Mouse (Mus musculus) C2C12 (cell line): ENCODE data around the gene Cmas.

Source experiments
- CEBPB ChIP-seq: IDR thresholded peaks from one replicate; pipeline ENCODE4 v1.6.1; 2011; ENCODE audit warnings: low read depth, mild to moderate bottlenecking, control low read depth, moderate library complexity
- CTCF ChIP-seq: IDR thresholded peaks from one replicate; pipeline ENCODE4 v1.5.1; 2011; ENCODE audit not compliant: control insufficient read depth, insufficient read depth, insufficient read length
- FOSL1 ChIP-seq: IDR thresholded peaks from one replicate; pipeline ENCODE4 v1.8.0; 2011; ENCODE audit warnings: mild to moderate bottlenecking, low read length; ENCODE audit not compliant: poor library complexity, insufficient read depth, severe bottlenecking
- MAX ChIP-seq: IDR thresholded peaks from one replicate; pipeline ENCODE4 v1.6.1; 2011; ENCODE audit warnings: mild to moderate bottlenecking, control low read depth
- MYOD1 ChIP-seq: IDR thresholded peaks from one replicate; pipeline ENCODE4 v1.6.1; 2011; ENCODE audit warnings: low read depth; ENCODE audit not compliant: control insufficient read depth, insufficient read length
- MYOG ChIP-seq: IDR thresholded peaks from one replicate; pipeline ENCODE4 v1.6.1; 2011; ENCODE audit not compliant: control insufficient read depth, insufficient read length; ENCODE audit errors: extremely low read depth
- USF1 ChIP-seq: IDR thresholded peaks from one replicate; pipeline ENCODE4 v1.6.1; 2011; ENCODE audit warnings: low read depth, mild to moderate bottlenecking, control low read depth, moderate library complexity

DNA sequence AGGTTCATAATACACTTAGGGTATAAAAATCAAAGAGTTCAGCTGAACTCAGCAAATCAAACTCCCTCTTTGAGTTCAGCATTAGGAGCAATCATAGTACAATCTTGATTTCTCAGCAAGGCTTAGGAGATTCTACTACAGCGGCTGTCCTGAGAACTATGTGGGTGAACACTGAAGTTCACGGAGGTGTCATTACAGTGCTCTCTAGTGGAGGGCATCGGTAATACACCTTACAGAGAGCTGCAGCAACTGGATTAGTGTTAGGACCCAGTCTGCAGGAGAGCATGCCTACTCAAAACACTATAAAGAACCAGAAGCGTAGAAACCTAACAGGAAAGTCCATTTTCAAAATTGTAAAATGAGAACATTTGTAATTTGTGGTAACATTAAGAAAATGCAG, 28.9 kb downstream of the Cmas start:
- TF ChIP-seq USF1 (no peak), CTCF (peak; percentile 20), CEBPB (no peak), MYOG (no peak), MYOD1 (no peak), FOSL1 (no peak), MAX (no peak)
